Mouse (Mus musculus) B cell, adult 2 months (primary cell): ENCODE data around the gene Cdrt4.

Experiments used
- DNase-seq, 2 experiments: peaks; one replicate each; pipeline ENCODE4 v3.0.0; 2022

Cdrt4 gene

GRCm38 (mm10) chr11:62951012-62951411 lies at the start of gene Cdrt4:
Gene Cdrt4, plus strand, starts transcription at chr11:62951193.
- no peak for DNase-seq

GRCm38 (mm10) chr11:62901699-62902323 lies 49.2 kb upstream of the Cdrt4 start:
- DNase-seq, result peak; percentile 53 to 63

DNA sequence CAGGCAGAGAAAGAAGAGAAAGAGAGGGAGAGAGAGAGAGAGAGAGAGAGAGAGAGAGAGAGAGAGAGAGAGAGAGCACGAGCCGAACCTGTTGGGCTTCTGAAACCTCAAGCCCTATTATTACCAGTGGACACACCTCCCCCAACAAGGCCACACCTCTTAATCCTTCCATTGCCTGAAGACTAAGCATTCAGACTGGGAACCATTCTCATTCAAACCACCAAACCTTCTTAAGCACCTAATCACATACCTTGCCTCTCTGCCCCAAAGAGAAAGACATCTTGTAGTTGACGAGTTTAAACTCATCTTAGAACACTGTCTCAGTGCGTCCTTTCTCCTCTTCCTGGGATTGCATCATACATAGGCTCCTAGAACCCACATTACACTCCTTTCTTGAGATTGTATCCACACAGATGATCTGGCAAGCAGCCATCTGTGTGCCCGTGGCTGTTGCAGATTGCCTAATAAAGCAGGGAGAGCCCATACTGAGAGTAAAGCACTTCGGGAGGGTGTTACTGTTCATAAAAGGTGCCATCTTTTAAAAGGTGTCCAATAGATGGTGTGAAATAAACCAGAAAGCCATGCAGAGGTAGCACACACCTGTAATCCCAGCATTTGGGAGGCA lies 47.0 kb upstream of the Cdrt4 start:
- DNase-seq, result no peak

DNA sequence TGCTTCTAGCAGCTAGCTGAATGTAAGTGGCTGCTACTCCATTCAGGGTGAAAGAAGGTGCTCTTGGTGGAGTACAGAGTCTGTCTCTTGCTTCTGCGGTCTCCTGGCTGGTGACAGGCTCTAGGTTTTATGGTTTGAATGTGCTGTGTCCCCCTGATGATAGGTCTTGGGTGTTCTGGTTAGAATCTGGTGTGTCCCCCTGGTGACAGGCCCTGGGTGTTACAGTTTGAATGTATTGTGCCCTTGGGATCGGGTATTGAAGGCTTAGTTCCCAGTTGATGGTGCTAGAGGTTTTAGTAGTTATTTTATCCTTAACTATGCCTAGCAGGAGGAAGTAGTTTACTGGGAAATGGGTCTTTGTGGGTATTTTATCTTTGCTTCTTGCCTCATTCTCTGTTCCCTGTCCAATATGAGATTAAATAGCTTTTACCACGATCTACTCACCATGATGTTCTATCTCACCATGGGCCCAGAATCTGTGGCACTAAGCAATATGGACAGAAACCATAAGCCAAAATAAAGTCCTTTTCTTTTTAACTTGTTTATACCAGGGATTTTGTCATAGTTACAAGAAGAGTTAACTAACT lies 41.2 kb upstream of the Cdrt4 start:
- peak; percentile 33 to 55 for DNase-seq

- no peak for DNase-seq
Observed at GRCm38 (mm10) chr11:62911362-62911761, 39.6 kb upstream of the Cdrt4 start.

DNA sequence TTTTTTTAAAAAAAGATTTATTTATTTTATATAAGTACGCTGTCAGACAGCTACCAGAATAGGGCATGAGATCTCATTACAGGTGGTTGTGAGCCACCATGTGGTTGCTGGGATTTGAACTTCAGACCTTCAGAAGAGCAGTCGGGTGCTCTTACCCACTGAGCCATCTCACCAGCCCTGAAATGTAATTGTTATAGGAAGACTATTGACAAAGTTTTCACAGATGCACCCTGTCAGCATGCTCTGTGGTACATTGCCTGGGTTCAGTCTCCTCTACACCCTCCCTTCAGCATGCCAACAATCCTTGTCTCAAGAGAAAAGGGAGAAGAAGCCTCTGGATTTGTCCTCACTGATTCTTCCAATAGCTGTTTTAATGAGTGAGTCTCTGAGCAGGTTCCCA lies 37.9 kb upstream of the Cdrt4 start:
- DNase-seq, result no peak

- peak in 1 of 2 experiments; percentile 34 for DNase-seq
Observed at GRCm38 (mm10) chr11:62914532-62914931, 36.5 kb upstream of the Cdrt4 start.

DNA sequence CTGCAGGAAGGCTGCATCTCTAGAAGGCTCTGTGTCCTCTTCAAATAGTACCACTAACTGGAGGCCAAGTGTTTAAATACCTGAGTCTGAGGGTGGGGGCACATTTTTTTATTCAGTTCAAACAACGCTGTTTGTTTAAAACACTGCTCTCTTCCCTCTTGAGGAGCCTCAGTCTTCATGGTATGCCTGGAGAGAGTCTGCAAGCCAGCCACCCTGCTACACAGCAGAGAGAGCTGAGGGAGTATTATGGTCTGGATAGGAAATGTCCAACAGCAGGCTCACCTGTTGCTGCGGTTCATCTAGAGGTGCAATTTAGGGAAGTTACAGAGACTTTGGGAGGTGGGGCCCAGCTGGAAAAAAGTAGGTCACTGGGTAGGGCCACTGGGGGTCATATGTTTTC lies 35.5 kb upstream of the Cdrt4 start:
- no peak for DNase-seq

DNA sequence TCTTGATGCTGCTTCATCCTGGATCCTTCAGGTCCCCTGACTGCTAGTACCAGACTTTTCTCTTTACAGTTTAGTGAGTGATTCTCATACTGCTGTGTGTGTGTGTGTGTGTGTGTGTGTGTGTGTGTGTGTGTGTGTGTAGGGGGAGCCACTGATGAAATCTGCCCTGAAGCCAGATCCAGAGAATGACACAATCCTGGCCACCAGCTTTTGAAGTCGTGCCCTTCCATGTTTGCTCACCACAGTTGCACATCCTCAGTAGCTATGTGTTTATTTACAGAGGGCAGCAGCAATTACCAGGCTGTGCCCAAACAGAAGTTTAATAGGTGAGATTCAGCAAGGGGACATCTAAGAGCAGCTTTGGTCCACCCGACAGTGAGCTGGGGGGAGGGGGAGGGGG lies 34.2 kb upstream of the Cdrt4 start:
- DNase-seq, result no peak

DNA sequence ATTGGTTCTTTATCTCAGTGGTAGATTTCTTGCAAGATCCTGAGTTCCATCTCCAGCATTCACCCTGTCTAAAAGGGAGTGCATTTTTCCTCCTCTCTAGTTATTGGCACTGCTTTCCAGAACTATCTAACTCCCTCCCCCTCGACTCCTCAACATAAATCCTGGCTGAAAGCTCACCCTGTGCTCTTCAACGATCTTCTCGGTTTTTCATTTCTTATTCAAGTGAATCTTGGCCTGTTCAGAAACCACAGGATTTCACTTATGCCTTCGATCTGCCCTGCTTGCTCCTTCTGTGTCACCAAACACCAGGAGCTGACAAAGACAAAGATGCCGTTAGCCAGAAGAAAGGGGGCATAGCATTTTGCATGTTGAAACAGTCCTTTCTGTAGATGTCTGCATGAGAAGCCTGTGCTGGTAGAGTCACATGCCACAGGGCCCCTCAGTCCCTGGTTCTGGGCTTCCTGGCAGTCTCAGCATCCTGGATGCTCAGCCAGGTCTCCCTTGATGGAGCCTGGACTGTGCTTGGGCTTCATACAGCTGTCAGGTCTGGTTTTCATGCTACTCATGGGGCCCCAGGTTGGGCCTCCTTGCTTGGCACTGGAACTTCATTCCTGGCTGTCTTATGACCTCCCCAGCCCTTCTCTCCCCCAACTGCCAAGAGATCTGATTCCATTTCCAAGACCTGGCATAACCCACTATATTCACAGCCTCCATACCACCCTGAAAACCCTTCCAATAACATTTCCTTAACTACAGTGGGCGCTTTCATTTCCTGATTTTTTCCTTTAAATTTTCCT lies 30.8 kb upstream of the Cdrt4 start:
- DNase-seq, result no peak

DNA sequence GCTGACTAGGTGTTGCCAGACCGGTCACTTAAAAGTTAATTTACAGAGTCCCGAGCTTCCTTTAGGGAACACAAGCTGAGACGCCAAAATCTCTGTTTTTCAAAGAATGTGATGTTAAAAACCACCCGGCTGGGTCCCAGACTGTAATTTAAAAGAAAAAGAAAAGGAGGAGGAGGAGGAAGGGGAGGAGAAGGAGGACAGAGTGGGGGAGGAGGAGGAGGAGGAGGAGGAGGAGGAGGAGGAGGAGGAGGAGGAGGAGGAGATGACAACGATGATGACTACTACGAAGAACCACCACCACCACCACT lies 30.3 kb upstream of the Cdrt4 start:
- no peak for DNase-seq

DNA sequence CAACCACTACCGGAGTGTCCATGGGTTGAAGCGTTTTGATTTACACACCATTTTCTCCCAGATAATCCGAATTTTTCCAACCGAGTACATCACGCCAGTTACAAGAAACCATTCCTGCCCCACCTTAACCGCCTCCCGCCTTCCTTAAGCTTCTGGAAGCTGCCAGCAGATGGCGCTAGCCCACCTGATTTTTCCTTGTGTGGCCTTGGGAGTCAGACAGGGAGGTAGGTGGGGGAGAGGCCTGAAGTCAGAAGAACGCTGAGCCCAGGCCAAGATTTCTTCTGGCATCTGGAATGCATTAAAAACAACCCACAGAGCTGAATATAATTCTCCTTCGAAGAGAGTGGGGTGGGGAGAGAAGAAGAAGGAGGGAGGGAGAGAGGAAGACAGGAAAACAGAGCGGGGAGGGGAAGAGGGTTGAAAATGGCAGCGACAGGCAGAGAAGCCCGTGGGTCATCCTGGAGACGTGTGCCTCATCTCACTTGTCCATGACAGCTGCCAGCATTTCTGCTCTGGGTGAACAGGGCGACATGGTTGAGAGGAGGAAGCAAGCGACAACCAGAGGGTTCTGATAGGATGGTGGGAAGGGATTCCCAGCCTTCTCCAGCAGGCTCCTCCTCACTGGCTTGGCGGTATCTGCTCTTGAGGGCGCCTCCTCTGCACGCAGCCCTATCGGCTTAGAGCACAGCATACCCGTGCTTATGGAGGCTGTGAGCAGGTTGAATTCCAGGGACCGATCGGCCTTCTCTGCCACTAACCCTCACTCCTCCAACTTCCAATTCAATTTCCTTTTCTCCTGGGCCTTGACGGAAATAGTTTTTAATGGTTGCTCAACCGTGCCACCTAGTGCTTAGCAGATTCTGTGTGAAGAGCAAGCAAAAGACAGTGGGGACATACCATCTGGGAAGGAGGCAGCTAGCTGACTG lies 29.7 kb upstream of the Cdrt4 start:
- peak; percentile 65 to 69 for DNase-seq

- no peak for DNase-seq
Observed at GRCm38 (mm10) chr11:62924091-62924761, 26.8 kb upstream of the Cdrt4 start.

DNA sequence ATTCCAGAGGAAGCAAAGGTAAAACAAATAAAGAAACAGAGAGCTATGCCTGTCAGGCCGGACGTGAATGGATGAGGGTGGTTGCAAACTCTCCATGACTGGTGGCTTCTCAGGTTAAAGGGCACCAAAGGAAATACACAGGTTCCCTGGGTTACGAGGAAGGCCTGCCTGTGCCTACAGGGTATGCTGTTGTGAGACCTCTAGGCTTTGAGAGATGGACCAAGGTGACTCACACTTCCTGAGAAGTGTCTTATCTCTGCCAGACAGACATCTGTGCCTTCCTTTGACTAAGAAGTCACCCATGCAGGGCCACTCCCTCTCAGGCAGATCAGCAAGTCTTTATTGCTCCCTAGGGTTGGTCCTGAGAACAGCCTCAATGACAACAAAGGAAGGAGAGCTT lies 21.2 kb upstream of the Cdrt4 start:
- no peak for DNase-seq

GRCm38 (mm10) chr11:62930574-62930973 lies 20.4 kb upstream of the Cdrt4 start:
- DNase-seq, result no peak

DNA sequence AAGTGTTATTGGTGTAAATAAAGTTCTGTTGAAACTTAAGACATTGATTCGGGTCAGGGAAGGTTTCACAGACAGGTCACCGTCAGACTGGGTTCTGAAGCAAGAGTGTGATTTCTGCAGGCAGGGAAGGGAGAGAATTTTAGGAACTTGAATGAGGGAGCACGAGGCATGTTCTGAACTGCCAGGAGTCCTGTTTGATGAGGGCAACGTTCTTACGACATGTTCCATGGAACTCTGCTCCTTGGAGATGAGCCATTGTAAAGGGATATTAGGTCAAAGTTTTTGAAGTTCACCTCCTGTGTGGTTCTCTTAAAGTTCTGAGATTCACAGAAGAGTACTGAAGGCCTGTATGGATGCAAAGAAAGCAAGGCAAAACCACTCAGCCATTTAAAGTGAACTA lies 19.9 kb upstream of the Cdrt4 start:
- DNase-seq, result no peak

- no peak for DNase-seq
Observed at GRCm38 (mm10) chr11:62933099-62933498, 17.9 kb upstream of the Cdrt4 start.

DNA sequence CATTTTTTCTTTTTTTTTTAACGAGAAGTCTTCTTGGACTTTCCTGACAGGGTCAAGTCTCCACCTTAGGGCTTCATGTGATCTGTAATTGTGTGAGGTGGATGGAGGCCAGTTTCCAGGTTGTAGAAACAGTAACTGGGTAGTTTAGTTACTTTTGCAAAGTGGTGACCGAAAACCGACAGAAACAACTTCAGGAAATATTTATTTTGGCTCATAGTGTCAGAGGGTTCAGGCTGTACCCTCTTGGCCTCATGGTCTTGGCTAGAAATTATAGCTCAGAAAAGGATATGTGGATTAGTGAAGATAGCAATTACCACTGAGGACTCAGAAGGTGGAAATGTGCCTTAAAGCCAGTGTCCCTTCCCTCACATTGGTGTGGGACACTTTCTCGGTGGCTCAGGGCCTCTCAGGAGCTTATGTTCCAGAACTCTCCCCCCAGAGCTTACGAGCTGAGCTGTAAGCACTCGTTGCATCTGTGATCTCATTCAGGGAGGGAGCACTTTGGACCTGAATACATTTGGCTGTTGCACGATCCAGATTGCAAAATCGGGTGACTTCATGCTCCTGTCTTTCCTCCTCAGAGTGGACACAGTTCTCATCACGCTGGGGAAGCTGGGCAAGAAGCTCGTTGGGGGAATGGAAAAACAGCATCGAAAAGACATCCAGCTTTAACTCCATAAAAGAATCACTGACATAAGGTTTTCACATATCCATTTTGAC lies 16.0 kb upstream of the Cdrt4 start:
- no peak for DNase-seq

DNA sequence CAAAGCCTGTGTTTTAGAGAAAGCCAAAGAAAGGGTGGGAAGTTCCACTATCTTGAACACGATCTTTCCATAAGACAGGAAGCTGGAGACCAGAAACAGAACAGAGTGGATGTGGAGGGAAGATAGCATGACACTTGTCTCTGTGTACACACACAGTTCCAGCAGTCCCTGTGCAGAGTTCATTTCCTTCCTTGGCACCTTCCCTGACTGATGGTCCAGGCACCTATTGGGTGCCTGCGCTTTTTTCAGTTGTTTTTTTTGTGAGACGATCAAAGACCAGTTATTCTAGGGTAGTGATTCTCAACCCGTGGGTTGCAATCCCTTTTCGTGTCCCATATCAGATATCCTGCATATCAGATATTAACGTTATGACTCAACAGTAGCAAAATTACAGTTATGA lies 13.0 kb upstream of the Cdrt4 start:
- no peak for DNase-seq

DNA sequence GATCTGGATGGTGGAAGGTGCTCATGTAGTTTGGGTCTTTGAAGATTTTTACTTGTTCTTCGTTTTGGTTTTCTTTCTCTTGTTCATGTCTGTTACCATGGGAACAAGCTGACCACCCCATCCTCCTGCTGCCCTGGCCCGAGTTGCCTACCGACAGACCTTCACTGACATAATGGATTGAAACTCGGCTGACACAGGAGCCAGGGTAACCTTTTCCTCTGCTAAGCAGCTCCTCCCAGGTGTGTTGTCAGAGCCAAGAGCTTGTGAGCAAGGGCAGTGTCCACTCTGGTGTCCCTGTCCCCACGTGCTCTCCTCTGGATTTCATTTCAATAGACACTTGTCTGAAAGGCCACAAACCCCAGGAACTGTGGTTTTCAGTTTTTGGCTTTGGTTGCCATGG lies 12.1 kb upstream of the Cdrt4 start:
- no peak for DNase-seq

- no peak for DNase-seq
Observed at GRCm38 (mm10) chr11:62940176-62940575, 10.8 kb upstream of the Cdrt4 start.

GRCm38 (mm10) chr11:62943538-62943937 lies 7.5 kb upstream of the Cdrt4 start:
- DNase-seq, result no peak
